Mouse (Mus musculus) layer of hippocampus, adult 2 months (tissue): ENCODE data around the gene Ctsf. TPM values are rescaled to one million over a fixed set of nuclear protein-coding genes. Genes with fewer than 3 reads are reported as not detected.

Experiments used
- DNase-seq, 2 experiments: peaks; one replicate each; pipeline ENCODE4 v3.0.0; 2022; ENCODE audit warnings: low spot score in 2 of 2
- H3K27ac ChIP-seq: fragments of 200-600 bp; 2 replicates; pipeline ENCODE4 v1.8.1; 2022
- H3K4me3 ChIP-seq: fragments of 200-600 bp; 2 replicates; pipeline ENCODE4 v1.8.1; 2022; ENCODE audit warnings: mild to moderate bottlenecking
- CTCF ChIP-seq: fragments of 200-600 bp; conservative IDR thresholded peaks from 2 replicates; pipeline ENCODE4 v1.8.1; 2022; ENCODE audit warnings: antibody characterized with exemption, mild to moderate bottlenecking, moderate library complexity
- total RNA-seq, 2 experiments: library from RNA; stranded (reverse); gene quantifications; 2 replicates each; pipeline ENCODE4 v1.2.3; 2021

Gene Ctsf
- total RNA-seq, 2 experiments from 2014 or later = 108 to 114 TPM

GRCm38 (mm10) chr19:4833977-4834376, 21.0 kb upstream of the Ctsf start:
- Histone ChIP-seq H3K4me3 (no peak overlapping the region), H3K27ac (no peak overlapping the region)
- TF ChIP-seq CTCF = no peak
- DNase-seq = no peak

- Histone ChIP-seq H3K4me3 (no peak overlapping the region), H3K27ac (no peak overlapping the region)
- no peak for DNase-seq
- no peak for TF ChIP-seq CTCF
These were observed 18.8 kb upstream of the Ctsf start for GRCm38 (mm10) chr19:4836096-4836495.

GRCm38 (mm10) chr19:4837049-4837448, 17.9 kb upstream of the Ctsf start:
- no peak for DNase-seq
- no peak for TF ChIP-seq CTCF
- Histone ChIP-seq H3K4me3 (no peak overlapping the region), H3K27ac (no peak overlapping the region)

DNA sequence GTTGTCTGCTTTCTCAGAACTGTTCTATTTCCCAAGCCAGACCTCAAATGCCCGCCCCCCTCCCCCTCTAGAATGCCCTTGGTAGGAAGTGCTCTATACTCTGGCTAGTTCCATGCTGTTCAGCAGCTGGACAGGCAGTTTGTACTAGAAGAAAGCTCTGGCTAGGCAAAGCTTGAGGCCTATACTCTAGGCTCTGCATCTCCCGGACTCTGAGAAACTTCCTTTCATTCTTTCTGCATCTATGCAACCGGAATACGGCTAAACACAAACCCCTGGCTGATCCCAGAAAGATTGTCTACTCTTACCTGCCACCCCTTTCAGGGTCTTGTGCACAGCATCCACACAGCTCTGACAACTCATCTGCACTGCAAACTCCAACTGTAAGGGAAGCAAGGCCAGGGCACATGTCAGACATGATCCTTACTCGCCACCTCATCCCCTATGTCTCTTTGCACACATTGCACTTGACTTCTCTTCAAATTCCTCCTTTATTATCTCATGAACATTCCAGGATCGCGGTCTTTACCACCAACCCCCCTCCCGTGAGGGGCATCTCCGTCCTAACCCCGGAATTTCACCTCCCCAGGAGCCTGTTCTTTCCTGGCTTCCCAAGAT, 16.3 kb upstream of the Ctsf start:
- Histone ChIP-seq H3K4me3 (peak overlapping the region; percentile 88), H3K27ac (peak overlapping the region; percentile 56)
- TF ChIP-seq CTCF = no peak
- no peak for DNase-seq

DNA sequence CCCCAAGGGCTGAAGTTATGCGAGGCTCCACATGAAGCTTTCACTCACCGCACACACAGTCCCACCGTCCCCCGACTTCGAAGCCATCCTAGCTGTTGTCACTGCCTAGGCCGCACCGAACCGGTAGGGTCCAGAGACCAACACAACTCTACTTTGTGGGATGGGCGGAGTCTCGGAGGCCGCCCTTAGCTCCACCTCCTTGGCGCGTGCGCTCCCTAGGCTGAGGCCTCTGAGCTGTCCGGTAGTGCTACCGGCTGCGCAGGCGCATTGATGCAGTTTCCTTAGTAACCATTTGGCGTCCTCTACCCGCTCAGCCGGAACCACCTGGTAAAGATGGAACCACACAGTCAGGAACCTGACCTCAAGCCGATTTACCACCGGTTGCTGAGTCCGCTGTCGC, 15.8 kb upstream of the Ctsf start, which contains the start of the genes Ccs and Ccdc87:
Ccs (minus strand) TSS at position 184 of the 400 bp plus-strand sequence.
Ccdc87 (plus strand) TSS at position 218 of the 400 bp plus-strand sequence.
- TF ChIP-seq CTCF = peak; percentile 37
- peak within 1 kb of the TSS; percentile 56 for H3K27ac ChIP-seq

GRCm38 (mm10) chr19:4840848-4841247, 14.1 kb upstream of the Ctsf start:
- no peak for TF ChIP-seq CTCF
- DNase-seq = no peak
- Histone ChIP-seq H3K4me3 (no peak overlapping the region), H3K27ac (no peak overlapping the region)

More for the DNA sequence above, 15.8 kb upstream of the Ctsf start, which contains the start of the genes Ccs and Ccdc87:
- H3K4me3 ChIP-seq = peak within 1 kb of the TSS; percentile 88
- peak; percentile 94 to 97 for DNase-seq

GRCm38 (mm10) chr19:4842611-4843010, 12.3 kb upstream of the Ctsf start:
- no peak for DNase-seq
- TF ChIP-seq CTCF = no peak

DNA sequence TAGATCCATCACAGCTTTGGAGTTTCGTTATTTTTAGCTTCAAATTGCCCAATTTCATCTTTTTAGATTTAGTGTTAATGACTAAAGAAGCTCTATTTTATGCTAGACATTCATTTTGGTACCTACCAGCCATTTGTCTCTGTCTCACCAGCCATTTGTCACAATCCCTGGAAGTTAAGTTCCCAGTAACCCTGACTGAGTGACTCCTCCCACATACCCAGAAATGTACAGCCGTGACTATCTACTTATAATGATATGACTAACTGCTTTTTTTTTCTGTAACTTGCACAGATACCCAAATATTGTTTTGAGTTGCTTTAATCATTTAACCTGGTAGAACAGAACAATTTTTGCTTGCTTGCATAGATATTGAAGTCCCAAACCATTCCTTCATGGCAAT, 9.1 kb upstream of the Ctsf start:
- no peak for TF ChIP-seq CTCF
- no peak for DNase-seq
- H3K4me3 ChIP-seq = no peak overlapping the region
- H3K27ac ChIP-seq = no peak overlapping the region

More at GRCm38 (mm10) chr19:4842611-4843010, 12.3 kb upstream of the Ctsf start:
- Histone ChIP-seq H3K4me3 (no peak overlapping the region), H3K27ac (no peak overlapping the region)

- no peak overlapping the region for H3K27ac ChIP-seq
- DNase-seq = peak in 1 of 2 experiments; percentile 15
- peak; percentile 77 for TF ChIP-seq CTCF
These were observed 7.4 kb upstream of the Ctsf start for GRCm38 (mm10) chr19:4847490-4847889.

GRCm38 (mm10) chr19:4849800-4850199, 5.1 kb upstream of the Ctsf start:
- Histone ChIP-seq H3K4me3 (no peak overlapping the region), H3K27ac (no peak overlapping the region)
- DNase-seq = no peak
- TF ChIP-seq CTCF = no peak

More at GRCm38 (mm10) chr19:4847490-4847889, 7.4 kb upstream of the Ctsf start:
- no peak overlapping the region for H3K4me3 ChIP-seq

DNA sequence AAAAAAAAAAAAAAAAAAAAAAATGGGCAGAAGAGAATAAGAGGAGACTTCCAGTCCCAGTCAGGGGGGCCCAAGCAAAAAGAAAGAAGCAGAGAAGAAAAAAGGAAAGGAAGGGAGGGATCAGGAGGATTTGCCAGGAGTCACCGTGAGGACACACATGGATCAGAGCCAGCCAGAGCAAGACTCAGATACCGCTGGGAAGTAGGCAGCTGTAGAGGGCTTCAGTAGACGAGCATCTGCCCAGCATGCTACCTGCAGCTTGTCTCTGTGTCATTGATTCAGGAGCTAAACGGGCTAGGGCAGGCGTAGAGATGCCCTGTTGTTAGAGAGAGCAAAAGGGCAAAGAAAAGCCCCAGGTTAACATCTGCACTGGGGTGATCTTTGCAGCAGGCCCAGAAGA, 4.6 kb upstream of the Ctsf start:
- H3K27ac ChIP-seq = no peak overlapping the region
- no peak for DNase-seq
- no peak overlapping the region for H3K4me3 ChIP-seq
- TF ChIP-seq CTCF = no peak

DNA sequence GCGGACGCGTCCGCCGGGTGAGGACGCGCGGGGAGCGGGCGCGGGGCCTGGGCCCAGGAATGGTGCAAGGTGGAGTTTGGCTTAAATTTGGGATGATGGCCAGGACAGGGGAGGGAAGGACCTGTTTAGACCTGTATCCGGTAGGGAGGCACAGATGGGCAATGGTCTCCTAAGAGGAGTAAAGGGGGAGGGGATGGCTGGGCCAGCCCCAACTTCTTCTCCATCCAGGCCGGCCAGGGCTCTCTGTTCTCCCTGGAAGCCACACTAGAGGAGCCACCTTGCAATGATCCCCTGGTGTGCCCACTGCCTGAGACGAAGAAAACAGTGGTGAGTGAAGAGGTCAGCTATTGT, 515 bp downstream of the Ctsf start:
- H3K27ac ChIP-seq = peak overlapping the region; percentile 95
- no peak for DNase-seq
- no peak for TF ChIP-seq CTCF

GRCm38 (mm10) chr19:4855951-4856350, 1.0 kb downstream of the Ctsf start:
- Histone ChIP-seq H3K27ac (peak overlapping the region; percentile 95; the same call in 1 of the 2 replicates), H3K4me3 (peak overlapping the region; percentile 75)
- TF ChIP-seq CTCF = no peak
- DNase-seq = no peak

More for the DNA sequence above, 515 bp downstream of the Ctsf start:
- peak overlapping the region; percentile 75 for H3K4me3 ChIP-seq

DNA sequence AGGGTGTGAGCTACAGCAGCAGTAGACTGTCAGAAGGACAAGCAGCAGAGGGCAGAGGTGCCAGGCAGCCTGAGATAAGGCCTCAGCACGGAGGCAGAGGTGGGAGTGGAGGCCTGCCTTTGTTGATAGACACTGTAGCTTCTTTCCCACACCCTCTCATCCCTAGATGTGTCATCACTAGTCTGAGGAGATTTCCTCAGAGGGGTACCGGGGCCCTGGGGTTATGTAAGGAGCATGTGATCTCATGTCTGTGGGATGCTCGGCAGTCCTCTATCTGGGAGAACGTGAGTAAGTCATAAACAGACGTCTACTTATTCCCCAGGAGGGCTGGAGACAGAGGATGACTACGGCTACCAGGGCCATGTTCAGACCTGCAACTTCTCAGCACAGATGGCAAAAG, 4.2 kb downstream of the Ctsf start:
- Histone ChIP-seq H3K4me3 (no peak overlapping the region), H3K27ac (no peak overlapping the region)
- TF ChIP-seq CTCF = no peak
- no peak for DNase-seq

DNA sequence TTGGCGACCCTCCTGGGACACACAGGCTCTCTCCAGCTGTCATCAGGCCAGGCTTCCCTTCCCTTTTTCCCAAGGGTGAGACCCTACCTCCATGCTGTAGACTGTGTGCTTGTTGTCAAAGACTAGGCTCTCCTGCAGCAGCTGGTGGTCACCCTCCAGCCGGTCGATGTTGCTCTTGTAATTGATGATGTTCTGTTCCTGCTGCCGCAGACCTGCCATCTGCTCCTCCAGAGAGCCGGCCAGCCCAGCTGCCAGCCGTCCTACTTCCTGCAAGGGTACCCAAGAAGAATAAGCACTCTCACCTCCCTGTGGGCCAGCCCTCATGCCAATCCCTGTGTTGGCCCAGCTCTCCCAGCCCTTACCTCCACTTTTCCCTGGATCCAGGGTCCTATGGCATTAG, 8.1 kb downstream of the Ctsf start:
- H3K4me3 ChIP-seq = no peak overlapping the region
- H3K27ac ChIP-seq = no peak overlapping the region
- TF ChIP-seq CTCF = no peak
- no peak for DNase-seq
